Mouse (Mus musculus): ENCODE data around the gene Surf1. TPM values are rescaled to one million over a fixed set of nuclear protein-coding genes. Genes with fewer than 3 reads are reported as not detected.

Surf1 gene
- polyA plus RNA-seq (2015; fragmentation: Nextera tagmentation; extraction: Ambion mirVana): 74.0 and 77.3 TPM in 2 replicates

GRCm38 (mm10) chr2:26915927-26916728 is at the start of gene Surf1, which contains the start of gene Surf2:
Gene Surf1, minus strand, starts transcription at chr2:26916530.
Gene Surf2, plus strand, starts transcription at chr2:26916367.
- H3K4me3 ChIP-seq: peak within 1 kb of the TSS; percentile 71
- H3K27me3 ChIP-seq: no peaks in the 10 kb centered on the region
- no peaks in the 10 kb centered on the region for H3K9me3 ChIP-seq
- H3K27ac ChIP-seq (replicated peaks): peak within 1 kb of the TSS; percentile 75
- WGBS: 2% methylated on average over 47 of the region's 47 CpGs
- peak within 1 kb of the TSS; percentile 77 for H3K9ac ChIP-seq (replicated peaks)
- peak within 1 kb of the TSS; percentile 96 for H3K4me2 ChIP-seq (replicated peaks)
- H3K36me3 ChIP-seq: peaks cover 60% of the 10 kb centered on the region
- peak; percentile 77 for ATAC-seq (replicated peaks)
- peaks cover 50% of the 10 kb centered on the region for H3K4me1 ChIP-seq

DNA sequence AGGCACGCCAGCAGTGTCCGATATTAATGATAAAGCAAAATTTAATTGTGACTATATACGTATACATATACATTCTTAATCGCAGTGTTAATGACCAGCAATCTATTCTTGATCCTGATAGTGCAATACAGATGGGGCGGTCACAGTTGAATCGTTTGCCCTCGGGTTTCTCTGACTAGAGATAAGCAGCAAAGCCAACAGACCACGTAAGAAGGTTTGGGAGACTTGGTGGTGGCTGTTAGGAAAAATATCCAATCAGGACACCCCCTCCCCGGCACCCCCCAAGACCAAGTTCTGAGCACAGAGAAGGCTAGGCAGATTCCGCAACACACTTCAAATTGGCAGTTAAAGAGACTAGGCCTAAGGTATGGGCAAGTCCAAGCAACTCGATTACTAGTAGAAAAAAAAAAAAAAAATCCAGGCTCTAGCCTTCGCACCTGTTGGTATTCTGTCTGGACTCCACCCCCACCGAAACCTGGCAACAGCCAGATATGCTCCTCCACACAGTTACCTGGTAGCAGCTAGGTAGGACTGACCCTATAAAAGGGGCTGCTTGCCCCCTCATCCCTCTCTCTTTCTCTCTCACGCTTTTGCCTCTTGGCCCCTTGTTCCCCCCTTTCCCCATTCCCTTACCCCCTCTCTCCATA is 48.5 kb upstream of the Surf1 start:
- no peak for ATAC-seq (replicated peaks)
- Histone ChIP-seq H3K4me1 (peaks cover 31% of the 10 kb centered on the region), H3K4me2 (replicated peaks) (peak overlapping the region; percentile 86), H3K9me3 (no peaks in the 10 kb centered on the region), H3K9ac (replicated peaks) (peak overlapping the region; percentile 84), H3K27ac (replicated peaks) (peak overlapping the region; percentile 98), H3K36me3 (peaks cover 12% of the 10 kb centered on the region), H3K4me3 (peak overlapping the region; percentile 81), H3K27me3 (no peaks in the 10 kb centered on the region)
- 17% methylated on average over 14 of the region's 14 CpGs for WGBS

DNA sequence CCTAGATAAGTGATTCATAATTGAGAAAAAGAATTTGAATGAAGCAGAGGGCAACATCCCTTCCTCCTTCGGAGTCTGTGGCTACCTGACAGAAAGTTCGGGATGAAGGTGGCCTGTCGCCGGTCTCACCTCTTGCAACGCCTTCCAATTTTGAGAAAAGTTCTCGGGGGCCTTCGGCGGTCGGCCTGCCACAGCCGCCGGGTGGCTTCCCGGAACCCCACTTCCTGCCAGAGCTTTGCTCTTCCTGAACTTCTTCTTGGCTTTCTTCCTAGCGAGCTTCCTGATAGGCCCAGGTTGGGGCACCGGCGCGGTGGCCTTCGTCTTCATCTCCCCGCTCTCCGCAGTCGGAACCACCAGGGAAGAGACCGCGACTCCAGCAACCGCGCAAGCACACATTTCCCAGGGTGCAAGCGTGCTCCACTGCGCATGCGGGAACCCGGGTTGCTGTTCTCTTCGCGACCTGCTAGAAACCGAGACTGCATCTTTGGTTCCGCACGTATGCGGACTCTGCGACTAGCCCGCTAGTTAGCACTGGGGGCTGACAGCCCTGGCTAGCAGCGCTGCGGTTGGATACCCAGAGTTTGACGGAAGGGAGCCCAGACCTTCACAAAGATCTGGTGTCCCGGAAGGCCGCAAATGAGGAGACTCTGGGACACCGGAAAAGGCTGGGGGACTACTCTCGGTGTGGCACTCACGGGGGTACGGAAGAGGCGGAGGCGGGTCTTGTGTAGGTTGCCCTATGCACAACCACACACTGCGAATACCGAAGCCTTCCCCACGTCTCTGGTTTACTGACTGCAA is 47.8 kb upstream of the Surf1 start, which contains the start of gene Rexo4:
Gene Rexo4, minus strand, starts transcription at position 464 of the 801 bp plus-strand sequence.
- H3K4me3 ChIP-seq: peak within 1 kb of the TSS; percentile 81
- peaks cover 31% of the 10 kb centered on the region for H3K4me1 ChIP-seq
- H3K27ac ChIP-seq (replicated peaks): peak within 1 kb of the TSS; percentile 98
- H3K9me3 ChIP-seq: no peaks in the 10 kb centered on the region
- no peaks in the 10 kb centered on the region for H3K27me3 ChIP-seq
- H3K9ac ChIP-seq (replicated peaks): peak within 1 kb of the TSS; percentile 84
- under 1% methylated on average over 50 of the region's 50 CpGs for WGBS
- peaks cover 16% of the 10 kb centered on the region for H3K36me3 ChIP-seq
- peak within 1 kb of the TSS; percentile 86 for H3K4me2 ChIP-seq (replicated peaks)
- ATAC-seq (replicated peaks): peak; percentile 98

DNA sequence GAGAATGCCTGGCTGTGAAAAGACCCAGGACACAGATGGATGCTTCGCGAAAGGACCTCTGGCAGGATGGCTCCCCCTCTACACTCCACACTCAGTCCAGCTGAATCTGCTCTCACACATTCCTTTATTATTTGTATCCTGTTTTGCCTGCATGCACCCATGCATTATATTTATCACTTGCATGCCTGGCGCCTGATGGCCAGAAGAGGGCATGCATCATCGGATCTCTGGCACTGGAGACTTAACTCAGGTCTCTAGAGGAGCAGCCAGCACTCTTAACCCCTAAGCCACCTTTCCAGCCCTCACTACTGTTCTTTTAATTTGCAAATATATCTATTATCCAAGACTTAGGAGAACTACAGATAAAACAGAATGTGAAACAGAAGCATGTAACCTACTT is 44.4 kb upstream of the Surf1 start:
- H3K9ac ChIP-seq (replicated peaks): no peak overlapping the region
- no peak overlapping the region for H3K4me2 ChIP-seq (replicated peaks)
- H3K4me1 ChIP-seq: peaks cover 31% of the 10 kb centered on the region
- peaks cover 46% of the 10 kb centered on the region for H3K36me3 ChIP-seq
- no peak for ATAC-seq (replicated peaks)
- H3K27me3 ChIP-seq: no peaks in the 10 kb centered on the region
- WGBS: 74% methylated on average over 4 of the region's 4 CpGs
- no peaks in the 10 kb centered on the region for H3K9me3 ChIP-seq
- H3K27ac ChIP-seq (replicated peaks): no peak overlapping the region
- no peak overlapping the region for H3K4me3 ChIP-seq

- WGBS: 89% methylated on average over 2 of the region's 2 CpGs
- Histone ChIP-seq H3K9me3 (no peaks in the 10 kb centered on the region), H3K36me3 (peaks cover 76% of the 10 kb centered on the region), H3K4me2 (replicated peaks) (no peak overlapping the region), H3K4me1 (peaks cover 13% of the 10 kb centered on the region), H3K9ac (replicated peaks) (no peak overlapping the region), H3K4me3 (no peak overlapping the region), H3K27ac (replicated peaks) (no peak overlapping the region), H3K27me3 (no peaks in the 10 kb centered on the region)
- no peak for ATAC-seq (replicated peaks)
Observed at GRCm38 (mm10) chr2:26957488-26957859, 41.1 kb upstream of the Surf1 start.

DNA sequence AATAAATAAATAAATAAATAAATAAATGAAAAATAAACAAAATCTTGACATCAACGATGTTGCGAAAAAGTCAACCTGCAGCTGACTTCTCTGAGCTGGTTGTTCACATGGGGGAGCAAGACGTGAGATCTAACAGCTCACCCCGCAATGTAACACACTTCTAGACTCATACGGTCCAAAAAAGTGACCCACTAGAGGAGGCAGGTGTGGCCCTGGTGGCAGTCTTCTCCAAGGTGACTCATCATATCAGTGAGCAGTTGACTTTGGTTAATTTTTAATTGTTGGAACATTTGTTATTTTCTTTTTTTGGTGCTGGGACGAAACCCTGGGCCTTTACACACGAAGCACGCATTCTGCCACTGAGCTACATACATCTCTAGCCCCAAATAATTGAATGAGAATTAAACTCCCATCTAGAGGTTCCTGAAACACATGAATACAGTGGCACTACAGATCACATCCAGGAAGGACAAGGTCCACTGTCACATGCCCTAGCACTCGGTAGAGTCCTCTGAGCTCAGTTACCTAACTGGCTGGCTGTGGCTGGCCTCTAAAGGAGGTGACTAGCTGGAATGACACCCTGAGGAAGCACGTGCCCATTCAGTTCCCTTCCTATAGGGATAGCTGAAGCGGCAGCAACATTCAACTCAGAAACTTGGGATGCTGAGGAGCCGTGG is 40.6 kb upstream of the Surf1 start:
- Histone ChIP-seq H3K9me3 (no peaks in the 10 kb centered on the region), H3K27ac (replicated peaks) (no peak overlapping the region), H3K9ac (replicated peaks) (no peak overlapping the region), H3K4me1 (peaks cover 8% of the 10 kb centered on the region), H3K4me3 (no peak overlapping the region), H3K4me2 (replicated peaks) (no peak overlapping the region), H3K36me3 (peaks cover 81% of the 10 kb centered on the region), H3K27me3 (no peaks in the 10 kb centered on the region)
- 93% methylated on average over 12 of the region's 12 CpGs for WGBS
- ATAC-seq (replicated peaks): no peak

GRCm38 (mm10) chr2:26954735-26955395 is 38.5 kb upstream of the Surf1 start:
- Histone ChIP-seq H3K4me3 (no peak overlapping the region), H3K9ac (replicated peaks) (no peak overlapping the region), H3K4me2 (replicated peaks) (no peak overlapping the region), H3K27me3 (no peaks in the 10 kb centered on the region), H3K4me1 (no peaks in the 10 kb centered on the region), H3K9me3 (no peaks in the 10 kb centered on the region), H3K36me3 (peaks cover 78% of the 10 kb centered on the region), H3K27ac (replicated peaks) (no peak overlapping the region)
- no peak for ATAC-seq (replicated peaks)
- 91% methylated on average over 2 of the region's 2 CpGs for WGBS

DNA sequence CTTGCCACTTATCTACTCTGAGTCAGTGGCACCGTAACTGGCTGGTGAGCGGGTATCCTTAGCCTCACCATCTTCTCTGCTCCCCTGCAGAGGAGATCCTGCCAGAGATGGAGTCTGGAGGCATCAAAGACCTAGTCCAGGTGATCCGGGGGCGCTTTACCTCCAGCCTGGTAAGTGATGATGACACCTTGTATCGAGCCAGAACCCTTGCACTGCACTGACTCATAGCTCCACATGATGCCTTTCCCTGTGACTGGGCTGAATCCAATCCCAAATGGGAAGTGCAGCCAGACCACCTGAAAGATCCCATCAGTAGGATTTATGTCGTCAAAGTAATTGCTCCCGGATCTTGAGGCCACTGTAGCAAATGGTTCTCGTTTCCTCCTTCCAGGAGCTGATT is 36.5 kb upstream of the Surf1 start:
- ATAC-seq (replicated peaks): no peak
- Histone ChIP-seq H3K4me1 (no peaks in the 10 kb centered on the region), H3K36me3 (peaks cover 63% of the 10 kb centered on the region), H3K27ac (replicated peaks) (no peak overlapping the region), H3K9ac (replicated peaks) (no peak overlapping the region), H3K9me3 (no peaks in the 10 kb centered on the region), H3K4me2 (replicated peaks) (no peak overlapping the region), H3K4me3 (no peak overlapping the region), H3K27me3 (no peaks in the 10 kb centered on the region)
- WGBS: 93% methylated on average over 8 of the region's 8 CpGs

DNA sequence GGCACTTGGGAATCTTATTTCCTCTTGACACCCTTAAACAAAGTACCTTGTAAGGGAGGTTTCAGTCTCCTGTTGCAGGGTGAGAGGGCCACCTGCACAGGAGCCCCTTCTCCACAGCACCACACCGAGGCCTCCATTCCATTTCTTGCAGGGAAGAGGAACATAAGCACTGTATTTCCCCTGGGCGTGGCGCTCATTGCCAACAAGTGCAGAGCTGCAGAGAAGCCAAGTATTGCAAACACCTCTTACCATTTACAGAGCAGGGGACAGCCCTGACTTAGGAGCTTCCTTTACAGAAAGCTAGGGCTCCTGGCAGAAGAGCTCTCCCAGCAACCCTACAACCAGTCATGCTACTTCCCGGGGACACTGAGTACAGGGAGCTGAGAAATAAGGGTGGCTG is 35.9 kb upstream of the Surf1 start:
- ATAC-seq (replicated peaks): no peak
- Histone ChIP-seq H3K4me2 (replicated peaks) (no peak overlapping the region), H3K9ac (replicated peaks) (no peak overlapping the region), H3K9me3 (no peaks in the 10 kb centered on the region), H3K27me3 (no peaks in the 10 kb centered on the region), H3K4me3 (no peak overlapping the region), H3K36me3 (peaks cover 57% of the 10 kb centered on the region), H3K27ac (replicated peaks) (no peak overlapping the region), H3K4me1 (no peaks in the 10 kb centered on the region)
- WGBS: 95% methylated on average over 4 of the region's 4 CpGs

GRCm38 (mm10) chr2:26951346-26951905 is 35.1 kb upstream of the Surf1 start:
- Histone ChIP-seq H3K4me2 (replicated peaks) (no peak overlapping the region), H3K36me3 (peaks cover 50% of the 10 kb centered on the region), H3K9ac (replicated peaks) (no peak overlapping the region), H3K27ac (replicated peaks) (no peak overlapping the region), H3K9me3 (no peaks in the 10 kb centered on the region), H3K4me3 (no peak overlapping the region), H3K27me3 (no peaks in the 10 kb centered on the region), H3K4me1 (no peaks in the 10 kb centered on the region)
- no peak for ATAC-seq (replicated peaks)
- 92% methylated on average over 8 of the region's 8 CpGs for WGBS

- peaks cover 40% of the 10 kb centered on the region for H3K36me3 ChIP-seq
- no peak overlapping the region for H3K27ac ChIP-seq (replicated peaks)
- no peak for ATAC-seq (replicated peaks)
- H3K27me3 ChIP-seq: no peaks in the 10 kb centered on the region
- WGBS: 88% methylated on average over 2 of the region's 2 CpGs
- no peak overlapping the region for H3K4me3 ChIP-seq
- no peaks in the 10 kb centered on the region for H3K4me1 ChIP-seq
- no peaks in the 10 kb centered on the region for H3K9me3 ChIP-seq
- H3K9ac ChIP-seq (replicated peaks): no peak overlapping the region
- H3K4me2 ChIP-seq (replicated peaks): no peak overlapping the region
Observed at GRCm38 (mm10) chr2:26950411-26950810, 34.1 kb upstream of the Surf1 start.
